Mouse (Mus musculus) cerebellum, adult 18-20 months (tissue): ENCODE results near the gene Gm42517.

Source experiments
- DNase-seq, 2 experiments: peaks; one replicate each; pipeline ENCODE4 v3.0.0; 2021

The Gm42517 gene

DNA sequence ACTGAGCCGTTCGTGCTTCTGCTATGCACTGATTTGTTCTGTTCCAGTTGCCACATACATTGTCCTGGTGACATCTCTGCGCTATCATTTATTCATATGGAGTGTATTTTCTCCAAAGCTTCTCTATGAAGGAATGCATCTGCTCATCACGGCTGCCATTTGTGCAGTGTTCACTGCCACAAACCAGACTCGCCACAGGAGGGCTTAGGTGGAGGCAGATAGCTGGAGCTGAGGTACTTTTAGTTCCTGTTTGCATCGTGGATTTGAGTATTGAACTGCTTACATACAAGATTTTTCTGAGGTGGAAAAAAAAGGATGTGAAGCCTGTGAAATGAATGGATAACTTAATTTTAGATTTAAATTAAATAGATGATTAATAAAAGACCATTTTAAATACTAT, 19.9 kb downstream of the Gm42517 start:
- DNase-seq: no peak

- no peak for DNase-seq
Measured at GRCm38 (mm10) chr5:108345313-108346071, 22.2 kb downstream of the Gm42517 start.

- no peak for DNase-seq
Measured at GRCm38 (mm10) chr5:108343680-108344170, 24.0 kb downstream of the Gm42517 start.

DNA sequence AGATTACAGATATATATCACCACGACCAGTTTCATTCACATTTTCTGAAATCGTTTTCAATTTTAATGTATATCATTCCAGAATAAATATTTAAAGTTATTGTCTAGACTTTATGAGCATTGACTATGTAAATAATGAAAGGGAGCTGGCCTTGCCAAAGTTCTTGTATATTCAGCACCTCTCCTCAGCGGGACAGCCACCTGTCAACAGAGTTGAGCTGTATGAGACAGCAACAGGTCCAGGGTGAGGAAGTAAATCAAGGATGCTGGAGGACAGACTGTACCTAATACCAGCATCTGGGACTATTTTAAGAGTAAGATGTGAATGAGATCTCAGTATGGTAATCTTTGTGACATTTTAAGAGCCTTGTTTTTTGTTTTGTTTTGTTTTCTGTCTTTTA, 29.7 kb downstream of the Gm42517 start:
- DNase-seq: no peak

GRCm38 (mm10) chr5:108337385-108337784, 30.3 kb downstream of the Gm42517 start:
- DNase-seq: no peak

- no peak for DNase-seq
Measured at GRCm38 (mm10) chr5:108331051-108331450, 36.7 kb downstream of the Gm42517 start.
